Mouse (Mus musculus): ENCODE data around the gene Ranbp10.

GRCm38 (mm10) chr8:105798408-105798807 is 28.7 kb downstream of the Ranbp10 start:
- TF ChIP-seq CTCF (IDR thresholded peaks at IDR 0.05; ENCODE audit: borderline replicate concordance, extremely low read depth, insufficient read depth, insufficient read length) (no peak), POLR2A (IDR thresholded peaks at IDR 0.05; ENCODE audit: borderline replicate concordance, extremely low read depth, insufficient read depth, insufficient read length, poor library complexity, severe bottlenecking) (no peak)
